12 mouse cellular contexts compared by ENCODE assay signal in genomic region chr9:43929312-43930036, GRCm38 (mm10).
DNase-seq lines count a peak whose midpoint lies in the region; ATAC-seq lines count a peak whose summit lies in the region.
"Had no signal": no experiment of that assay in that cellular context is flagged by ENCODE, and none has a peak within 500 bp of the region (broad histone marks: within the 10 kb centered on the region; RNA-seq: fewer than 3 reads in every experiment).

No protein-coding gene starts in this region.

- no peaks in the 10 kb centered on the region for H3K9me3 ChIP-seq in forebrain, embryonic 14.5 days (replicated peaks; ENCODE audit: control insufficient read depth, low read length)
- no peaks in the 10 kb centered on the region for H3K9me3 ChIP-seq in hindbrain, embryonic 16.5 days (ENCODE audit: control insufficient read depth, low read length)
- no peaks in the 10 kb centered on the region for H3K9me3 ChIP-seq in neural tube, embryonic 15.5 days (replicated peaks)

- WGBS in forebrain, embryonic 14.5 days: 13% methylated on average over 7 of the region's 7 CpGs
- WGBS in hindbrain, embryonic 16.5 days: 16% methylated on average over 7 of the region's 7 CpGs
- WGBS in neural tube, embryonic 15.5 days: 11% methylated on average over 7 of the region's 7 CpGs

- no peak overlapping the region for H3K4me3 ChIP-seq in forebrain, embryonic 14.5 days (ENCODE audit: low read depth, low read length)
- no peak overlapping the region for H3K4me3 ChIP-seq in hindbrain, embryonic 16.5 days (ENCODE audit: low read length)
- no peak overlapping the region for H3K4me3 ChIP-seq in neural tube, embryonic 15.5 days (replicated peaks)

- peak; percentile 91 for DNase-seq in forebrain, embryonic 14.5 days (ENCODE audit: low spot score)
- peak; percentile 55 to 69 for DNase-seq in kidney, postnatal 4 days
- no peak for DNase-seq in right cerebral cortex, postnatal 10 days (ENCODE audit: low spot score in 2 of 2)
- no peak for DNase-seq in urinary bladder, postnatal 10 days (ENCODE audit: low spot score)
- DNase-seq in left cerebral cortex, postnatal 25 days (ENCODE audit: low spot score in 2 of 2): no peak
- DNase-seq: adrenal gland, adult 8-10 months; cerebellum, adult 18-20 months; lung, adult 2 months; spleen, adult 18-20 months had no signal

- intact Hi-C loops in left cerebral cortex, postnatal 25 days (cut with DNase I): no loop called here

- peak overlapping the region; percentile 18 for H3K4me2 ChIP-seq in forebrain, embryonic 14.5 days (ENCODE audit: low read length)
- H3K4me2 ChIP-seq in hindbrain, embryonic 16.5 days (ENCODE audit: low read length): no peak overlapping the region
- H3K4me2 ChIP-seq in neural tube, embryonic 15.5 days: no peak overlapping the region

- H3K4me1 ChIP-seq in forebrain, embryonic 14.5 days (ENCODE audit: control insufficient read depth, insufficient read depth, low read length): peaks cover 49% of the 10 kb centered on the region
- H3K4me1 ChIP-seq in hindbrain, embryonic 16.5 days (ENCODE audit: control insufficient read depth, insufficient read depth, low read depth, low read length): peaks cover 28% of the 10 kb centered on the region
- peaks cover 38% of the 10 kb centered on the region for H3K4me1 ChIP-seq in neural tube, embryonic 15.5 days

- ATAC-seq in forebrain, embryonic 14.5 days: peak; percentile 70
- ATAC-seq in hindbrain, embryonic 16.5 days: peak; percentile 79
- peak; percentile 69 for ATAC-seq in neural tube, embryonic 15.5 days (ENCODE audit: low FRiP score)

- H3K36me3 ChIP-seq in forebrain, embryonic 14.5 days (ENCODE audit: control insufficient read depth, insufficient read depth, low read length): no peaks in the 10 kb centered on the region
- no peaks in the 10 kb centered on the region for H3K36me3 ChIP-seq in hindbrain, embryonic 16.5 days (ENCODE audit: control insufficient read depth, insufficient read depth, low read length)
- H3K36me3 ChIP-seq in neural tube, embryonic 15.5 days: no peaks in the 10 kb centered on the region
- H3K36me3 ChIP-seq: G1E had no signal

- no peak overlapping the region for H3K9ac ChIP-seq in forebrain, embryonic 14.5 days (ENCODE audit: low read length)
- no peak overlapping the region for H3K9ac ChIP-seq in hindbrain, embryonic 16.5 days (ENCODE audit: low read depth, low read length)
- H3K9ac ChIP-seq in neural tube, embryonic 15.5 days (replicated peaks): no peak overlapping the region

- H3K27ac ChIP-seq in forebrain, embryonic 14.5 days (ENCODE audit: low read depth, low read length): peak overlapping the region; percentile 90
- H3K27ac ChIP-seq in hindbrain, embryonic 16.5 days (ENCODE audit: low read depth, low read length): peak overlapping the region; percentile 24
- H3K27ac ChIP-seq in neural tube, embryonic 15.5 days (replicated peaks): peak overlapping the region; percentile 69

- no peaks in the 10 kb centered on the region; the same call in 1 of the 2 replicates for H3K27me3 ChIP-seq in forebrain, embryonic 14.5 days (replicated peaks; ENCODE audit: control insufficient read depth, insufficient read depth, low read length)
- H3K27me3 ChIP-seq in hindbrain, embryonic 16.5 days (replicated peaks; ENCODE audit: control insufficient read depth, insufficient read depth, low read length): 0 out of 2 replicates have a peak, but pooled peaks cover under 1% of the 10 kb centered on the region
- H3K27me3 ChIP-seq in neural tube, embryonic 15.5 days (replicated peaks): 0 out of 2 replicates have a peak, but pooled peaks cover 2% of the 10 kb centered on the region

Comparison
In these comparisons a context has a peak if more than half of its experiments do, and no peak if none do; other contexts are left out.
1. DNase-seq: peak in forebrain, embryonic 14.5 days (single experiment) and kidney, postnatal 4 days (2 of 2); none in right cerebral cortex, postnatal 10 days (0 of 2), urinary bladder, postnatal 10 days (single experiment) and left cerebral cortex, postnatal 25 days (0 of 2).
2. H3K27ac ChIP-seq: peak in every context shown above with its lines; median percentile 90 in forebrain, embryonic 14.5 days; 69 in neural tube, embryonic 15.5 days; 24 in hindbrain, embryonic 16.5 days.
3. Peak in every context shown above with its lines, with median percentiles within 50 percentile points of each other: ATAC-seq.